Mouse (Mus musculus): ENCODE data around the gene Wipi1. TPM values are rescaled to one million over a fixed set of nuclear protein-coding genes. Genes with fewer than 3 reads are reported as not detected.

The Wipi1 gene
- total and polyA plus RNA-seq, 3 experiments: 1.8 to 2.2 (median 2.0) TPM

GRCm38 (mm10) chr11:109557419-109557818, 54.3 kb downstream of the Wipi1 start:
- no peak overlapping the region for H3K9ac ChIP-seq (ENCODE audit: insufficient read depth, low read depth)

GRCm38 (mm10) chr11:109556130-109556529, 55.6 kb downstream of the Wipi1 start:
- Histone ChIP-seq H3K4me2 (ENCODE audit: insufficient read depth, low read depth, poor library complexity, severe bottlenecking) (no peak overlapping the region), H3K27ac (ENCODE audit: insufficient read depth, low read depth) (no peak overlapping the region), H3K4me3 (replicated peaks in 1 of 3; ENCODE audit: low read depth in 2 of 3, low read length in 2 of 3, poor library complexity in 1 of 3) (no peak overlapping the region), H3K27me3 (replicated peaks) (no peaks in the 10 kb centered on the region), H3K9me3 (replicated peaks; ENCODE audit: low read length) (no peaks in the 10 kb centered on the region), H3K36me3 (replicated peaks in 1 of 2; ENCODE audit: control insufficient read depth in 1 of 2, insufficient read depth in 1 of 2, low read length in 1 of 2) (no peaks in the 10 kb centered on the region), H3K9ac (ENCODE audit: insufficient read depth, low read depth) (no peak overlapping the region), H3K79me2 (replicated peaks; ENCODE audit: control insufficient read depth, extremely low read depth, insufficient read depth, poor library complexity, severe bottlenecking) (no peaks in the 10 kb centered on the region), H3K4me1 (ENCODE audit: control insufficient read depth in 1 of 2, insufficient read depth in 2 of 2) (peaks cover 0 to 42% of the 10 kb centered on the region in 2 experiments; a peak in 2 of 4 replicates)
- in situ Hi-C loops (cut with MboI; ENCODE audit: low pct_ligation_motif_present, low pct_unique_long_range_greater_than_20kb, low sequenced_read_pairs) (no loop called here), dilution Hi-C loops (cut with MboI; ENCODE audit: extremely low pct_ligation_motif_present, extremely low pct_unique_long_range_greater_than_20kb, low sequenced_read_pairs) (no loop called here)
- TF ChIP-seq EP300 (IDR thresholded peaks at IDR 0.05; ENCODE audit: low read length) (no peak), MAX (IDR thresholded peaks at IDR 0.05; ENCODE audit: low read length) (no peak), BHLHE40 (IDR thresholded peaks at IDR 0.05; ENCODE audit: low read depth, low read length) (no peak), RCOR1 (conservative IDR thresholded peaks at IDR 0.05; ENCODE audit: low read depth, low read length) (no peak), JUN (IDR thresholded peaks at IDR 0.05; ENCODE audit: insufficient read depth, low read depth, low read length) (no peak), USF2 (conservative IDR thresholded peaks at IDR 0.05; ENCODE audit: low read depth, low read length) (no peak), POLR2A (IDR thresholded peaks at IDR 0.05; ENCODE audit: low read depth, low read length) (no peak), HCFC1 (IDR thresholded peaks at IDR 0.05; ENCODE audit: low read depth, low read length) (no peak), JUND (conservative IDR thresholded peaks at IDR 0.05; ENCODE audit: low read depth, low read length) (no peak), RAD21 (IDR thresholded peaks at IDR 0.05; ENCODE audit: low read depth, low read length) (no peak), ZKSCAN1 (IDR thresholded peaks at IDR 0.05; ENCODE audit: borderline replicate concordance, low read depth, low read length) (no peak), ZC3H11A (IDR thresholded peaks at IDR 0.05; ENCODE audit: low read depth, low read length) (no peak), POLR2AphosphoS2 (IDR thresholded peaks at IDR 0.05; ENCODE audit: low read depth, low read length) (no peak), ETS1 (conservative IDR thresholded peaks at IDR 0.05; ENCODE audit: low read depth, low read length) (no peak), E2F4 (IDR thresholded peaks at IDR 0.05; ENCODE audit: insufficient replicate concordance, low read depth, low read length) (no peak), TCF12 (IDR thresholded peaks at IDR 0.05; ENCODE audit: low read depth, low read length) (no peak), GABPA (IDR thresholded peaks at IDR 0.05; ENCODE audit: insufficient replicate concordance, low read depth, low read length) (no peak), CTCF (conservative IDR thresholded peaks at IDR 0.05 in 1 of 2, IDR thresholded peaks at IDR 0.05 in 1 of 2; ENCODE audit: low read depth in 2 of 2, low read length in 2 of 2) (no peak)
- no peak for DNase-seq (ENCODE audit: extremely low read depth)

More at GRCm38 (mm10) chr11:109557419-109557818, 54.3 kb downstream of the Wipi1 start:
- no peaks in the 10 kb centered on the region for H3K36me3 ChIP-seq (replicated peaks in 1 of 2; ENCODE audit: control insufficient read depth in 1 of 2, insufficient read depth in 1 of 2, low read length in 1 of 2)
- no peak overlapping the region for H3K4me3 ChIP-seq (replicated peaks in 1 of 3; ENCODE audit: low read depth in 2 of 3, low read length in 2 of 3, poor library complexity in 1 of 3)
- H3K27me3 ChIP-seq (replicated peaks): no peaks in the 10 kb centered on the region
- H3K27ac ChIP-seq (ENCODE audit: insufficient read depth, low read depth): no peak overlapping the region
- TF ChIP-seq RCOR1 (conservative IDR thresholded peaks at IDR 0.05; ENCODE audit: low read depth, low read length) (no peak), NELFE (IDR thresholded peaks at IDR 0.05; ENCODE audit: low read depth, low read length) (no peak), MXI1 (IDR thresholded peaks at IDR 0.05; ENCODE audit: low read depth, low read length) (no peak), USF2 (conservative IDR thresholded peaks at IDR 0.05; ENCODE audit: low read depth, low read length) (no peak), GABPA (IDR thresholded peaks at IDR 0.05; ENCODE audit: insufficient replicate concordance, low read depth, low read length) (no peak), E2F4 (IDR thresholded peaks at IDR 0.05; ENCODE audit: insufficient replicate concordance, low read depth, low read length) (no peak), IRF4 (IDR thresholded peaks at IDR 0.05; ENCODE audit: low read depth, low read length) (no peak), SIN3A (IDR thresholded peaks at IDR 0.05; ENCODE audit: low read length) (no peak), MAZ (IDR thresholded peaks at IDR 0.05; ENCODE audit: low read depth, low read length) (no peak), EP300 (IDR thresholded peaks at IDR 0.05; ENCODE audit: low read length) (no peak), CTCF (conservative IDR thresholded peaks at IDR 0.05 in 1 of 2, IDR thresholded peaks at IDR 0.05 in 1 of 2; ENCODE audit: low read depth in 2 of 2, low read length in 2 of 2) (no peak), CHD1 (IDR thresholded peaks at IDR 0.05; ENCODE audit: low read depth, low read length) (no peak), ZMIZ1 (IDR thresholded peaks at IDR 0.05; ENCODE audit: low read depth, low read length) (no peak), UBTF (IDR thresholded peaks at IDR 0.05; ENCODE audit: low read depth, low read length) (no peak), BHLHE40 (IDR thresholded peaks at IDR 0.05; ENCODE audit: low read depth, low read length) (no peak), ZC3H11A (IDR thresholded peaks at IDR 0.05; ENCODE audit: low read depth, low read length) (no peak), RAD21 (IDR thresholded peaks at IDR 0.05; ENCODE audit: low read depth, low read length) (no peak), SMC3 (IDR thresholded peaks at IDR 0.05; ENCODE audit: low read depth, low read length) (no peak)
- in situ Hi-C loops (cut with MboI; ENCODE audit: low pct_ligation_motif_present, low pct_unique_long_range_greater_than_20kb, low sequenced_read_pairs): no loop called here
- no peak overlapping the region for H3K4me2 ChIP-seq (ENCODE audit: insufficient read depth, low read depth, poor library complexity, severe bottlenecking)
- no peaks in the 10 kb centered on the region for H3K9me3 ChIP-seq (replicated peaks; ENCODE audit: low read length)
- no peak for DNase-seq (ENCODE audit: extremely low read depth)
- peaks cover 0 to 39% of the 10 kb centered on the region in 2 experiments; a peak in 2 of 4 replicates for H3K4me1 ChIP-seq (ENCODE audit: control insufficient read depth in 1 of 2, insufficient read depth in 2 of 2)
- H3K79me2 ChIP-seq (replicated peaks; ENCODE audit: control insufficient read depth, extremely low read depth, insufficient read depth, poor library complexity, severe bottlenecking): no peaks in the 10 kb centered on the region
- dilution Hi-C loops (cut with MboI; ENCODE audit: extremely low pct_ligation_motif_present, extremely low pct_unique_long_range_greater_than_20kb, low sequenced_read_pairs): no loop called here
